Mouse (Mus musculus) myocyte (in vitro differentiated cells): ENCODE measurements at regions not wholly inside any gene's neighbourhood (a gene's known extent, or its start where the extent isn't known, plus 50 kb on each side); places are given as distances from the start of the nearest gene placed in this dataset.

Experiments used
- H3K27me3 ChIP-seq: one replicate; pipeline ENCODE4 v1.6.1; 2011; ENCODE audit not compliant: control insufficient read depth, insufficient read depth, insufficient read length
- H3K36me3 ChIP-seq: one replicate; pipeline ENCODE4 v1.6.1; 2011; ENCODE audit not compliant: control insufficient read depth, insufficient read depth
- H3K4me2 ChIP-seq: one replicate; pipeline ENCODE4 v1.6.1; 2011; ENCODE audit warnings: low read depth, control low read depth
- H3K4me3 ChIP-seq: one replicate; pipeline ENCODE4 v1.5.1; 2011; ENCODE audit warnings: mild to moderate bottlenecking, control low read depth, moderate library complexity
- H3K79me2 ChIP-seq: one replicate; pipeline ENCODE4 v1.6.1; 2011; ENCODE audit not compliant: control insufficient read depth, insufficient read depth
- H3ac ChIP-seq: one replicate; pipeline ENCODE4 v1.6.1; 2011; ENCODE audit not compliant: control insufficient read depth, insufficient read length
- CEBPB ChIP-seq: IDR thresholded peaks from 2 replicates; pipeline ENCODE4 v1.6.1; 2011; ENCODE audit warnings: mild to moderate bottlenecking, moderate library complexity; ENCODE audit not compliant: poor library complexity, insufficient read depth, severe bottlenecking
- E2F4 ChIP-seq: IDR thresholded peaks from one replicate; pipeline ENCODE4 v1.6.1; 2011; ENCODE audit warnings: mild to moderate bottlenecking, control low read depth, moderate library complexity; ENCODE audit not compliant: insufficient read depth
- MAX ChIP-seq: IDR thresholded peaks from one replicate; pipeline ENCODE4 v1.6.1; 2011; ENCODE audit warnings: low read depth, mild to moderate bottlenecking, control low read depth
- MYOD1 ChIP-seq, 3 experiments: IDR thresholded peaks; one replicate each; pipeline ENCODE4 v1.6.1; 2011; ENCODE audit warnings: control low read depth in 2 of 3, low read depth in 2 of 3, mild to moderate bottlenecking in 2 of 3, moderate library complexity in 1 of 3; ENCODE audit not compliant: insufficient read length in 2 of 3, control insufficient read depth in 1 of 3
- MYOG ChIP-seq, 3 experiments: IDR thresholded peaks; one replicate each; pipeline ENCODE4 v1.6.1; 2011; ENCODE audit warnings: control low read depth in 2 of 3, low read depth in 2 of 3, mild to moderate bottlenecking in 2 of 3; ENCODE audit not compliant: insufficient read length in 2 of 3, control insufficient read depth in 1 of 3, insufficient read depth in 1 of 3
- POLR2A ChIP-seq: IDR thresholded peaks from one replicate; pipeline ENCODE4 v1.6.1; 2011; ENCODE audit warnings: low read depth, mild to moderate bottlenecking, control low read depth, moderate library complexity; ENCODE audit not compliant: insufficient read length
- POLR2AphosphoS2 ChIP-seq: IDR thresholded peaks from one replicate; pipeline ENCODE4 v1.6.1; 2011; ENCODE audit warnings: low read depth, control low read depth; ENCODE audit not compliant: insufficient read length
- REST ChIP-seq: IDR thresholded peaks from one replicate; pipeline ENCODE4 v1.6.1; 2011; ENCODE audit warnings: mild to moderate bottlenecking, control low read depth, moderate library complexity; ENCODE audit not compliant: insufficient read depth, insufficient read length
- SRF ChIP-seq: IDR thresholded peaks from one replicate; pipeline ENCODE4 v1.6.1; 2011; ENCODE audit warnings: low read depth; ENCODE audit not compliant: control insufficient read depth, insufficient read length
- TCF12 ChIP-seq: IDR thresholded peaks from one replicate; pipeline ENCODE4 v1.6.1; 2011; ENCODE audit warnings: mild to moderate bottlenecking, control low read depth; ENCODE audit not compliant: poor library complexity, insufficient read depth, severe bottlenecking
- TCF3 ChIP-seq: IDR thresholded peaks from one replicate; pipeline ENCODE4 v1.6.1; 2011; ENCODE audit warnings: low read depth, control low read depth; ENCODE audit not compliant: insufficient read length
- USF1 ChIP-seq: IDR thresholded peaks from one replicate; pipeline ENCODE4 v1.6.1; 2011; ENCODE audit warnings: low read depth, mild to moderate bottlenecking, control low read depth, moderate library complexity

- Histone ChIP-seq H3K4me2 (no peak overlapping the region), H3K27me3 (no peaks in the 10 kb centered on the region), H3K36me3 (no peaks in the 10 kb centered on the region), H3K4me3 (no peak overlapping the region), H3ac (no peak overlapping the region), H3K79me2 (no peaks in the 10 kb centered on the region)
- TF ChIP-seq POLR2AphosphoS2 (no peak), MYOD1 (IDR thresholded peaks at IDR 0.05; ENCODE audit: control insufficient read depth in 1 of 3, insufficient read length in 2 of 3, low read depth in 2 of 3) (no peak), TCF12 (no peak), MYOG (IDR thresholded peaks at IDR 0.05; ENCODE audit: control insufficient read depth in 1 of 3, insufficient read depth in 1 of 3, insufficient read length in 2 of 3, low read depth in 2 of 3) (no peak), SRF (no peak), POLR2A (no peak), TCF3 (no peak), E2F4 (no peak), REST (no peak), USF1 (no peak), CEBPB (no peak), MAX (no peak)
These were observed 199.4 kb upstream of the Fat1 start for GRCm38 (mm10) chr8:44735801-44736200.

- no peaks in the 10 kb centered on the region for H3K27me3 ChIP-seq
- no peak overlapping the region for H3K4me3 ChIP-seq
- no peaks in the 10 kb centered on the region for H3K79me2 ChIP-seq
- H3K4me2 ChIP-seq = no peak overlapping the region
- no peak overlapping the region for H3ac ChIP-seq
- TF ChIP-seq E2F4 = no peak
- no peak for TF ChIP-seq POLR2AphosphoS2
- TF ChIP-seq USF1 = no peak
- no peak for TF ChIP-seq TCF12
- TF ChIP-seq REST = no peak
- H3K36me3 ChIP-seq = no peaks in the 10 kb centered on the region
These were observed 191.9 kb upstream of the Fat1 start for GRCm38 (mm10) chr8:44743353-44743752.

GRCm38 (mm10) chr8:44744991-44745658 lies 190.1 kb upstream of the Fat1 start:
- no peak overlapping the region for H3K4me3 ChIP-seq
- no peaks in the 10 kb centered on the region for H3K79me2 ChIP-seq
- H3K27me3 ChIP-seq = no peaks in the 10 kb centered on the region
- H3K36me3 ChIP-seq = no peaks in the 10 kb centered on the region
- TF ChIP-seq CEBPB = no peak
- TF ChIP-seq E2F4 = no peak
- TF ChIP-seq TCF3 = no peak
- TF ChIP-seq POLR2A = no peak
- no peak for TF ChIP-seq MYOD1 (IDR thresholded peaks at IDR 0.05; ENCODE audit: control insufficient read depth in 1 of 3, insufficient read length in 2 of 3, low read depth in 2 of 3)
- TF ChIP-seq SRF = no peak
- TF ChIP-seq MYOG (IDR thresholded peaks at IDR 0.05; ENCODE audit: control insufficient read depth in 1 of 3, insufficient read depth in 1 of 3, insufficient read length in 2 of 3, low read depth in 2 of 3) = no peak
- TF ChIP-seq USF1 = no peak
- no peak overlapping the region for H3K4me2 ChIP-seq
- H3ac ChIP-seq = no peak overlapping the region

- Histone ChIP-seq H3K4me3 (no peak overlapping the region), H3ac (no peak overlapping the region), H3K36me3 (no peaks in the 10 kb centered on the region), H3K27me3 (no peaks in the 10 kb centered on the region), H3K79me2 (no peaks in the 10 kb centered on the region), H3K4me2 (no peak overlapping the region)
- TF ChIP-seq SRF (no peak), POLR2AphosphoS2 (no peak), USF1 (no peak), MYOD1 (IDR thresholded peaks at IDR 0.05; ENCODE audit: control insufficient read depth in 1 of 3, insufficient read length in 2 of 3, low read depth in 2 of 3) (no peak), TCF12 (no peak), CEBPB (no peak), TCF3 (no peak), MAX (no peak), MYOG (IDR thresholded peaks at IDR 0.05; ENCODE audit: control insufficient read depth in 1 of 3, insufficient read depth in 1 of 3, insufficient read length in 2 of 3, low read depth in 2 of 3) (no peak), REST (no peak), POLR2A (no peak)
These were observed 176.5 kb upstream of the Fat1 start for GRCm38 (mm10) chr8:44758727-44759126.

GRCm38 (mm10) chr8:44762731-44763130 lies 172.5 kb upstream of the Fat1 start:
- no peaks in the 10 kb centered on the region for H3K79me2 ChIP-seq
- no peak overlapping the region for H3ac ChIP-seq
- TF ChIP-seq TCF12 (no peak), POLR2A (no peak), REST (no peak), MYOG (IDR thresholded peaks at IDR 0.05; ENCODE audit: control insufficient read depth in 1 of 3, insufficient read depth in 1 of 3, insufficient read length in 2 of 3, low read depth in 2 of 3) (no peak), POLR2AphosphoS2 (no peak), MYOD1 (IDR thresholded peaks at IDR 0.05; ENCODE audit: control insufficient read depth in 1 of 3, insufficient read length in 2 of 3, low read depth in 2 of 3) (no peak)

More at GRCm38 (mm10) chr8:44762731-44763130, 172.5 kb upstream of the Fat1 start:
- no peak overlapping the region for H3K4me3 ChIP-seq
- no peaks in the 10 kb centered on the region for H3K36me3 ChIP-seq
- no peak overlapping the region for H3K4me2 ChIP-seq
- no peaks in the 10 kb centered on the region for H3K27me3 ChIP-seq
